Comparison of ENCODE assay signal across 9 mouse cellular contexts in genomic region chr5:135851024-135851423, GRCm38 (mm10). TPM values are rescaled to one million over a fixed set of nuclear protein-coding genes. Genes with fewer than 3 reads are reported as not detected.
DNase-seq lines count a peak whose midpoint lies in the region; ATAC-seq and TF ChIP-seq lines count a peak whose summit lies in the region.
"Had no signal": no experiment of that assay in that cellular context is flagged by ENCODE, and none has a peak within 500 bp of the region (broad histone marks: within the 10 kb centered on the region; RNA-seq: fewer than 3 reads in every experiment).

No protein-coding gene starts in this region.

- H3K36me3 ChIP-seq in E14TG2a.4 (ENCODE audit: insufficient read depth, low read length), result no peaks in the 10 kb centered on the region
- H3K36me3 ChIP-seq in forebrain, embryonic 14.5 days (ENCODE audit: control insufficient read depth, insufficient read depth, low read length), result 0 out of 2 replicates have a peak, but pooled peaks cover 4% of the 10 kb centered on the region
- H3K36me3 ChIP-seq in midbrain, embryonic 13.5 days, result peaks cover 10% of the 10 kb centered on the region

- H3K4me3 ChIP-seq in cerebellum, adult 2 months (replicated peaks; ENCODE audit: insufficient read depth, low read depth, low read length), result no peak overlapping the region
- H3K4me3 ChIP-seq in E14TG2a.4 (replicated peaks; ENCODE audit: low read length), result peak overlapping the region; percentile 79
- no peak overlapping the region for H3K4me3 ChIP-seq in forebrain, embryonic 14.5 days (ENCODE audit: low read depth, low read length)
- H3K4me3 ChIP-seq in midbrain, embryonic 13.5 days (replicated peaks), result no peak overlapping the region; the same call in 1 of the 2 replicates

- H3K27ac ChIP-seq in cerebellum, adult 2 months (ENCODE audit: insufficient read depth, low read length), result no peak overlapping the region
- H3K27ac ChIP-seq in forebrain, embryonic 14.5 days (ENCODE audit: low read depth, low read length), result peak overlapping the region; percentile 70
- peak overlapping the region; percentile 95 for H3K27ac ChIP-seq in midbrain, embryonic 13.5 days
- H3K27ac ChIP-seq: macrophage had no signal

- 5% methylated on average over 15 of the region's 15 CpGs for WGBS in cerebellum, adult 2 months
- WGBS in forebrain, embryonic 14.5 days, result under 1% methylated on average over 15 of the region's 15 CpGs
- WGBS in midbrain, embryonic 13.5 days, result 1% methylated on average over 15 of the region's 15 CpGs

- H3K4me1 ChIP-seq in cerebellum, adult 2 months (ENCODE audit: control insufficient read depth, insufficient read depth, low read length), result peaks cover 13% of the 10 kb centered on the region; the same call in 1 of the 2 replicates
- H3K4me1 ChIP-seq in E14TG2a.4 (replicated peaks; ENCODE audit: low read depth, low read length), result peaks cover 46% of the 10 kb centered on the region
- H3K4me1 ChIP-seq in forebrain, embryonic 14.5 days (ENCODE audit: control insufficient read depth, insufficient read depth, low read length), result peaks cover 18% of the 10 kb centered on the region
- peaks cover 62% of the 10 kb centered on the region for H3K4me1 ChIP-seq in midbrain, embryonic 13.5 days (replicated peaks)

- peak overlapping the region; percentile 23 for H3K4me2 ChIP-seq in forebrain, embryonic 14.5 days (ENCODE audit: low read length)
- peak overlapping the region; percentile 50 for H3K4me2 ChIP-seq in midbrain, embryonic 13.5 days (replicated peaks)

- peak; percentile 85 for ATAC-seq in forebrain, embryonic 14.5 days
- ATAC-seq in midbrain, embryonic 13.5 days, result peak; percentile 95

- TF ChIP-seq POLR2A in cerebellum, adult 2 months (IDR thresholded peaks at IDR 0.05; ENCODE audit: borderline replicate concordance, insufficient read depth, low read length), result no peak

- no peaks in the 10 kb centered on the region for H3K27me3 ChIP-seq in cerebellum, adult 2 months (ENCODE audit: control insufficient read depth, insufficient read depth, low read length)
- H3K27me3 ChIP-seq in E14TG2a.4 (ENCODE audit: insufficient read depth, low read length), result peaks cover 46% of the 10 kb centered on the region
- peaks cover 39% of the 10 kb centered on the region for H3K27me3 ChIP-seq in forebrain, embryonic 14.5 days (replicated peaks; ENCODE audit: control insufficient read depth, insufficient read depth, low read length)
- peaks cover 23% of the 10 kb centered on the region for H3K27me3 ChIP-seq in midbrain, embryonic 13.5 days

- peak; percentile 47 to 55 for DNase-seq in cerebellum, postnatal 4 days (ENCODE audit: low spot score in 2 of 2)
- no peak for DNase-seq in cerebellum, adult 2 months
- DNase-seq in forebrain, embryonic 14.5 days (ENCODE audit: low spot score), result peak; percentile 82
- DNase-seq in spleen, postnatal 36 days (ENCODE audit: low spot score in 2 of 2), result no peak
- DNase-seq in gastrocnemius, adult 8-10 months (ENCODE audit: low spot score in 2 of 2), result no peak
- DNase-seq in layer of hippocampus, postnatal 25 days (ENCODE audit: extremely low spot score in 1 of 2, low spot score in 1 of 2), result no peak

- no peaks in the 10 kb centered on the region for H3K9me3 ChIP-seq in E14TG2a.4 (ENCODE audit: low read length)
- H3K9me3 ChIP-seq in forebrain, embryonic 14.5 days (replicated peaks; ENCODE audit: control insufficient read depth, low read length), result no peaks in the 10 kb centered on the region; the same call in 1 of the 2 replicates
- H3K9me3 ChIP-seq in midbrain, embryonic 13.5 days, result no peaks in the 10 kb centered on the region

- TF ChIP-seq CTCF in cerebellum, adult 2 months (IDR thresholded peaks at IDR 0.05; ENCODE audit: borderline replicate concordance, insufficient read depth, low read depth, low read length), result no peak
- TF ChIP-seq CTCF in E14TG2a.4 (conservative IDR thresholded peaks at IDR 0.05; ENCODE audit: low read length), result no peak

- 0 out of 2 replicates have a peak overlapping the region, but pooled peaks have one; percentile 17 for H3K9ac ChIP-seq in forebrain, embryonic 14.5 days (ENCODE audit: low read length)
- H3K9ac ChIP-seq in midbrain, embryonic 13.5 days (replicated peaks), result peak overlapping the region; percentile 61; the same call in 1 of the 2 replicates

RNA-seq across cellular contexts. Expression of gene Hspb1, which starts 36.7 kb away (rescaled TPM):
- polyA plus RNA-seq in cerebellum, adult 2 months (2012; rRNA removed), result 42.9 and 49.2 TPM in 2 replicates
- polyA plus RNA-seq in forebrain, embryonic 14.5 days (2014; fragmentation: Nextera tagmentation; extraction: Ambion mirVana), result 6.6 and 8.1 TPM in 2 replicates
- 6.8 and 7.1 TPM in 2 replicates for polyA plus RNA-seq in midbrain, embryonic 13.5 days (2015; fragmentation: Nextera tagmentation; extraction: Ambion mirVana)
- total RNA-seq in gastrocnemius, adult 8-10 months (2022), result 100 to 1,000 TPM; 202 to 250 (median 231) TPM
- 10 to 100 TPM in 1 of 2 experiments, 1 to 10 TPM in 1; 7.7 to 14.4 TPM for total RNA-seq in layer of hippocampus, postnatal 25 days (2021)

RNA-seq across cellular contexts. Expression of gene Srrm3, which starts 44.3 kb away (rescaled TPM):
- polyA plus RNA-seq in cerebellum, adult 2 months (2012; rRNA removed), result 123 and 131 TPM in 2 replicates
- 23.6 and 31.1 TPM in 2 replicates for polyA plus RNA-seq in forebrain, embryonic 14.5 days (2014; fragmentation: Nextera tagmentation; extraction: Ambion mirVana)
- 91.4 and 124 TPM in 2 replicates for polyA plus RNA-seq in midbrain, embryonic 13.5 days (2015; fragmentation: Nextera tagmentation; extraction: Ambion mirVana)
- not detected for total RNA-seq in gastrocnemius, adult 8-10 months (2022)
- total RNA-seq in layer of hippocampus, postnatal 25 days (2021), result 10 to 100 TPM; 62.7 to 81.7 TPM
- polyA plus RNA-seq: macrophage had no signal

Comparison
In these comparisons a context has a peak if more than half of its experiments do, and no peak if none do; other contexts are left out.
1. DNase-seq: peak in cerebellum, postnatal 4 days (2 of 2) and forebrain, embryonic 14.5 days (single experiment); none in cerebellum, adult 2 months (0 of 2), spleen, postnatal 36 days (0 of 2), gastrocnemius, adult 8-10 months (0 of 2) and layer of hippocampus, postnatal 25 days (0 of 2).